11 mouse cellular contexts compared by ENCODE assay signal in genomic region chr16:11109198-11109740, GRCm38 (mm10). TPM values are rescaled to one million over a fixed set of nuclear protein-coding genes. Genes with fewer than 3 reads are reported as not detected.
DNase-seq lines count a peak whose midpoint lies in the region; TF ChIP-seq lines count a peak whose summit lies in the region.
"Had no signal": no experiment of that assay in that cellular context is flagged by ENCODE, and none has a peak within 500 bp of the region (broad histone marks: within the 10 kb centered on the region; RNA-seq: fewer than 3 reads in every experiment).

No protein-coding gene starts in this region.

- 57% methylated on average over 4 of the region's 4 CpGs for WGBS in cerebellum, adult 2 months

- no peaks in the 10 kb centered on the region for H3K27me3 ChIP-seq in cerebellum, adult 2 months (ENCODE audit: control insufficient read depth, insufficient read depth, low read length)
- H3K27me3 ChIP-seq: embryonic facial prominence, embryonic 15.5 days; hindbrain, embryonic 15.5 days; liver, embryonic 13.5 days had no signal

- TF ChIP-seq CTCF in cerebellum, adult 2 months (IDR thresholded peaks at IDR 0.05; ENCODE audit: borderline replicate concordance, insufficient read depth, low read depth, low read length) = peak; percentile 41; the same call in 1 of the 2 replicates

- TF ChIP-seq POLR2A in cerebellum, adult 2 months (IDR thresholded peaks at IDR 0.05; ENCODE audit: borderline replicate concordance, insufficient read depth, low read length) = no peak

- H3K4me3 ChIP-seq in cerebellum, adult 2 months (replicated peaks; ENCODE audit: insufficient read depth, low read depth, low read length) = no peak overlapping the region
- H3K4me3 ChIP-seq: embryonic facial prominence, embryonic 15.5 days; hindbrain, embryonic 15.5 days; liver, embryonic 13.5 days had no signal

- peak in 1 of 2 experiments; percentile 26 for DNase-seq in cerebellum, adult 2 months
- no peak for DNase-seq in cerebellum, adult 11-12 months
- DNase-seq in layer of hippocampus, adult 11-12 months (ENCODE audit: low spot score) = peak; percentile 27
- no peak for DNase-seq in layer of hippocampus, adult 8-10 months (ENCODE audit: low spot score in 2 of 2)
- DNase-seq in B cell, adult 2 months = peak; percentile 48 to 49
- DNase-seq in embryo, embryonic 10 days (ENCODE audit: low spot score) = peak; percentile 48
- DNase-seq in c-Kit-positive CD71-positive TER-119-positive erythroid progenitor cells, embryonic 14.5 days (ENCODE audit: low spot score) = no peak
- DNase-seq in adrenal gland, postnatal 25 days = no peak
- DNase-seq: liver, embryonic 13.5 days had no signal

- peaks cover 3% of the 10 kb centered on the region; the same call in 1 of the 2 replicates for H3K4me1 ChIP-seq in cerebellum, adult 2 months (ENCODE audit: control insufficient read depth, insufficient read depth, low read length)
- H3K4me1 ChIP-seq: embryonic facial prominence, embryonic 15.5 days; hindbrain, embryonic 15.5 days; liver, embryonic 13.5 days had no signal

- H3K27ac ChIP-seq in cerebellum, adult 2 months (ENCODE audit: insufficient read depth, low read length) = no peak overlapping the region
- H3K27ac ChIP-seq: embryonic facial prominence, embryonic 15.5 days; hindbrain, embryonic 15.5 days; liver, embryonic 13.5 days had no signal

RNA-seq across cellular contexts. Expression of gene Txndc11, which starts 25.2 kb away (rescaled TPM):
- polyA plus RNA-seq in cerebellum, adult 2 months (2012; rRNA removed) = 34.5 and 34.8 TPM in 2 replicates
- total RNA-seq in layer of hippocampus, adult 8-10 months (2022) = 10 to 100 TPM; 27.5 to 31.0 (median 29.2) TPM
- total RNA-seq in adrenal gland, postnatal 25 days (2021) = 43.9 and 44.1 TPM in 2 replicates

RNA-seq across cellular contexts. Expression of gene Litaf, which starts 43.3 kb away (rescaled TPM):
- 60.7 and 82.3 TPM in 2 replicates for polyA plus RNA-seq in cerebellum, adult 2 months (2012; rRNA removed)
- total RNA-seq in layer of hippocampus, adult 8-10 months (2022) = 10 to 100 TPM; 12.2 to 37.8 (median 21.5) TPM
- total RNA-seq in adrenal gland, postnatal 25 days (2021) = 38.6 and 46.5 TPM in 2 replicates

RNA-seq across cellular contexts. Expression of gene Snn, which starts 48.5 kb away (rescaled TPM):
- polyA plus RNA-seq in cerebellum, adult 2 months (2012; rRNA removed) = 124 and 138 TPM in 2 replicates
- total RNA-seq in layer of hippocampus, adult 8-10 months (2022) = 100 to 1,000 TPM; 137 to 163 (median 148) TPM
- total RNA-seq in adrenal gland, postnatal 25 days (2021) = 12.5 and 16.7 TPM in 2 replicates

Comparison
In these comparisons a context has a peak if more than half of its experiments do, and no peak if none do; other contexts are left out.
1. DNase-seq: peak in layer of hippocampus, adult 11-12 months (single experiment), B cell, adult 2 months (2 of 2) and embryo, embryonic 10 days (single experiment); none in cerebellum, adult 11-12 months (single experiment), layer of hippocampus, adult 8-10 months (0 of 2), c-Kit-positive CD71-positive TER-119-positive erythroid progenitor cells, embryonic 14.5 days (single experiment) and adrenal gland, postnatal 25 days (single experiment).